Mouse (Mus musculus) mouse embryonic stem cell (cell line): Measurements from ENCODE around the gene Hist2h2bb.
"Not testable (repeated sequence)": the region's sequence is repeated elsewhere in the genome, so short reads cannot be mapped to it uniquely, and the experiment has no call there.

ENCODE experiments used
- in situ Hi-C, 2 experiments: fragments of 300-500 bp; cut with MboI; formaldehyde crosslinking; loops; 1 replicate in 1 of 2; 3 replicates in 1 of 2; pipeline ENCODE4 v1.14.3; 2019 to 2020; ENCODE audit warnings: low sequenced_read_pairs in 2 of 2, low pct_unique_long_range_greater_than_20kb in 1 of 2, mixed read lengths in 1 of 2; ENCODE audit not compliant: unreplicated experiment in 1 of 2

Hist2h2bb gene

GRCm38 (mm10) chr3:96238954-96239793, 30.4 kb upstream of the Hist2h2bb start, which contains the start of gene Hist2h3c2:
Gene Hist2h3c2 (minus strand): TSS chr3:96239127.
- in situ Hi-C loops: not testable (repeated sequence)

GRCm38 (mm10) chr3:96239949-96240798, 29.4 kb upstream of the Hist2h2bb start, which contains the start of gene Hist2h2aa2:
Gene Hist2h2aa2 (minus strand): TSS chr3:96240276.
- in situ Hi-C loops: not testable (repeated sequence)

- in situ Hi-C loops: no loop called here
Observed at GRCm38 (mm10) chr3:96240799-96241197, 28.8 kb upstream of the Hist2h2bb start.

- in situ Hi-C loops: no loop called here
Observed at GRCm38 (mm10) chr3:96243921-96244572, 25.5 kb upstream of the Hist2h2bb start.

GRCm38 (mm10) chr3:96245003-96245886, 24.3 kb upstream of the Hist2h2bb start, which contains the start of gene Hist2h2aa1:
Gene Hist2h2aa1 (plus strand): TSS chr3:96245497.
- in situ Hi-C loops: not testable (repeated sequence)

- in situ Hi-C loops: not testable (repeated sequence)
Observed at GRCm38 (mm10) chr3:96246018-96246417, 23.5 kb upstream of the Hist2h2bb start.

GRCm38 (mm10) chr3:96246427-96246856, 23.1 kb upstream of the Hist2h2bb start, which contains the start of gene Hist2h3c1:
Gene Hist2h3c1 (plus strand): TSS chr3:96246685.
- in situ Hi-C loops: not testable (repeated sequence)

- in situ Hi-C loops: no loop called here
Observed at GRCm38 (mm10) chr3:96247356-96248140, 22.0 kb upstream of the Hist2h2bb start.

GRCm38 (mm10) chr3:96248141-96249033, 21.2 kb upstream of the Hist2h2bb start:
- in situ Hi-C loops: no loop called here

GRCm38 (mm10) chr3:96249034-96249345, 20.6 kb upstream of the Hist2h2bb start:
- in situ Hi-C loops: no loop called here

- in situ Hi-C loops: no loop called here
Observed at GRCm38 (mm10) chr3:96250890-96251289, 18.7 kb upstream of the Hist2h2bb start.

- in situ Hi-C loops: no loop called here
Observed at GRCm38 (mm10) chr3:96251787-96252186, 17.8 kb upstream of the Hist2h2bb start.

GRCm38 (mm10) chr3:96254683-96255355, 14.7 kb upstream of the Hist2h2bb start:
- in situ Hi-C loops: no loop called here

GRCm38 (mm10) chr3:96255926-96256593, 13.5 kb upstream of the Hist2h2bb start:
- in situ Hi-C loops: no loop called here

GRCm38 (mm10) chr3:96257190-96257589, 12.4 kb upstream of the Hist2h2bb start:
- in situ Hi-C loops: no loop called here
